Mouse (Mus musculus) megakaryocyte, embryonic 14.5 days (primary cell): Measurements from ENCODE around the gene Eif5b. TPM values are rescaled to one million over a fixed set of nuclear protein-coding genes. Genes with fewer than 3 reads are reported as not detected.

Experiments used
- H3K27me3 ChIP-seq: replicated peaks from 2 replicates; pipeline ENCODE3; 2012; ENCODE audit warnings: inconsistent platforms
- H3K36me3 ChIP-seq: replicated peaks from 2 replicates; pipeline ENCODE3; 2012; ENCODE audit warnings: low read length, inconsistent platforms, mixed read lengths
- H3K4me1 ChIP-seq: 2 replicates; pipeline ENCODE4 v1.6.1; 2012; ENCODE audit warnings: inconsistent platforms
- H3K4me3 ChIP-seq: replicated peaks from 2 replicates; pipeline ENCODE3; 2012; ENCODE audit warnings: moderate library complexity, mild to moderate bottlenecking, inconsistent platforms
- H3K9me3 ChIP-seq: 2 replicates; pipeline ENCODE4 v1.6.1; 2012; ENCODE audit warnings: inconsistent platforms
- FLI1 ChIP-seq: IDR thresholded peaks from 2 replicates; pipeline ENCODE4 v1.6.1; 2012; ENCODE audit warnings: low read length, inconsistent platforms, mixed read lengths
- GATA1 ChIP-seq: IDR thresholded peaks from 3 replicates; pipeline ENCODE4 v1.6.1; 2012; ENCODE audit warnings: mixed read lengths, low read length, inconsistent platforms, borderline replicate concordance
- polyA plus RNA-seq: library from polyadenylated mRNA; stranded (reverse); fragments of >175 nt; gene quantifications from 2 replicates; pipeline ENCODE4 v1.2.3, GENCODE M21; 2012; ENCODE audit warnings: low replicate concordance; ENCODE audit not compliant: insufficient read depth

Gene Eif5b
- polyA plus RNA-seq, 1 experiment = 69.6 TPM

- Histone ChIP-seq H3K4me1 (peaks cover 31% of the 10 kb centered on the region), H3K27me3 (no peaks in the 10 kb centered on the region), H3K36me3 (peaks cover 80% of the 10 kb centered on the region), H3K4me3 (no peak overlapping the region), H3K9me3 (no peaks in the 10 kb centered on the region)
- no peak for TF ChIP-seq GATA1
- TF ChIP-seq FLI1 = no peak
Observed at GRCm38 (mm10) chr1:38103214-38103613, 105.4 kb downstream of the Eif5b start.

- peaks cover 31% of the 10 kb centered on the region for H3K4me1 ChIP-seq
- no peaks in the 10 kb centered on the region for H3K27me3 ChIP-seq
- no peak overlapping the region for H3K4me3 ChIP-seq
- no peaks in the 10 kb centered on the region for H3K9me3 ChIP-seq
- peaks cover 74% of the 10 kb centered on the region for H3K36me3 ChIP-seq
- TF ChIP-seq GATA1 (no peak), FLI1 (no peak)
Observed at GRCm38 (mm10) chr1:38103813-38104212, 106.0 kb downstream of the Eif5b start.

Other genes with a start within 250 kb of the Eif5b start
- gene Tsga10, start 131.6 kb upstream of the Eif5b start, polyA plus RNA-seq = 0.35 TPM in 1 of 2 replicates, not detected in the other
- not detected in 2 replicates for gene Lipt1, start 126.3 kb upstream of the Eif5b start, polyA plus RNA-seq
- 3.0 and 10.0 TPM in 2 replicates for gene Mitd1, start 107.6 kb upstream of the Eif5b start, polyA plus RNA-seq
- gene Mrpl30, start 107.5 kb upstream of the Eif5b start, polyA plus RNA-seq = 6.9 and 19.0 TPM in 2 replicates
- not detected in 2 replicates for gene Lyg2, start 81.5 kb upstream of the Eif5b start, polyA plus RNA-seq
- not detected in 2 replicates for gene Lyg1, start 40.3 kb upstream of the Eif5b start, polyA plus RNA-seq
- gene Txndc9, start 117 bp upstream of the Eif5b start, polyA plus RNA-seq = 3.2 and 4.8 TPM in 2 replicates
- gene Rev1, start 131.8 kb downstream of the Eif5b start, polyA plus RNA-seq = 0.59 TPM in 1 of 2 replicates, not detected in the other